Mouse (Mus musculus) bone marrow macrophage, adult 2 months (primary cell): ENCODE measurements around the gene Eno2.

Experiments
- CTCF ChIP-seq: IDR thresholded peaks from 2 replicates; pipeline ENCODE4 v1.5.1; 2012; ENCODE audit warnings: low read depth, mild to moderate bottlenecking, low read length, moderate library complexity
- POLR2A ChIP-seq: IDR thresholded peaks from 2 replicates; pipeline ENCODE4 v1.6.1; 2012; ENCODE audit warnings: mild to moderate bottlenecking, low read depth, low read length, borderline replicate concordance

DNA sequence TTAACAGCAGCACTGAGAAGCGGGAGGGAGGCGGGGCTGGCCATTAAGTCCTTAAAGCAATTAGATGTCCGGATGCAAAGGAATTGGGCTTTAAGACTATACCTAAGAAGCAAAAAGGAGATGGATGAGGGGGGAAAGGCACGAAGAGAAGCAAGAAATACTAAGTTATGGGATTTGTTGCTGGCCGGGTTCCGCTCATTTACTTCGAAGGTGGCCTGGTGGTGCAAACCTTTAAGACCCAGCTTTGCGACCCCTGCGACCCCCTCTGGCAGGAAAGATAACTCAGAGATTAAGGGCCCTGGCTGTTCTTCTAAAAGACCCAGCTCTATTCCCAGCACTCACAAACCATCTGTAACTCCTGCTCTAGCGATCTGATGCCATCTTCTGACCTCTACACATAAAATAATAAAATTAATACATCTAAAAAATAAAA is 10.5 kb upstream of the Eno2 start:
- TF ChIP-seq POLR2A: no peak
- TF ChIP-seq CTCF: no peak
